Mouse (Mus musculus): ENCODE measurements around the gene Cpn1. TPM values are rescaled to one million over a fixed set of nuclear protein-coding genes. Genes with fewer than 3 reads are reported as not detected.
A peak's percentile ranks its signal among the peaks of the same experiment; 100 is the strongest.

Gene Cpn1
- polyA plus RNA-seq, 1 experiment from 2014 or later = 0.23 TPM

DNA sequence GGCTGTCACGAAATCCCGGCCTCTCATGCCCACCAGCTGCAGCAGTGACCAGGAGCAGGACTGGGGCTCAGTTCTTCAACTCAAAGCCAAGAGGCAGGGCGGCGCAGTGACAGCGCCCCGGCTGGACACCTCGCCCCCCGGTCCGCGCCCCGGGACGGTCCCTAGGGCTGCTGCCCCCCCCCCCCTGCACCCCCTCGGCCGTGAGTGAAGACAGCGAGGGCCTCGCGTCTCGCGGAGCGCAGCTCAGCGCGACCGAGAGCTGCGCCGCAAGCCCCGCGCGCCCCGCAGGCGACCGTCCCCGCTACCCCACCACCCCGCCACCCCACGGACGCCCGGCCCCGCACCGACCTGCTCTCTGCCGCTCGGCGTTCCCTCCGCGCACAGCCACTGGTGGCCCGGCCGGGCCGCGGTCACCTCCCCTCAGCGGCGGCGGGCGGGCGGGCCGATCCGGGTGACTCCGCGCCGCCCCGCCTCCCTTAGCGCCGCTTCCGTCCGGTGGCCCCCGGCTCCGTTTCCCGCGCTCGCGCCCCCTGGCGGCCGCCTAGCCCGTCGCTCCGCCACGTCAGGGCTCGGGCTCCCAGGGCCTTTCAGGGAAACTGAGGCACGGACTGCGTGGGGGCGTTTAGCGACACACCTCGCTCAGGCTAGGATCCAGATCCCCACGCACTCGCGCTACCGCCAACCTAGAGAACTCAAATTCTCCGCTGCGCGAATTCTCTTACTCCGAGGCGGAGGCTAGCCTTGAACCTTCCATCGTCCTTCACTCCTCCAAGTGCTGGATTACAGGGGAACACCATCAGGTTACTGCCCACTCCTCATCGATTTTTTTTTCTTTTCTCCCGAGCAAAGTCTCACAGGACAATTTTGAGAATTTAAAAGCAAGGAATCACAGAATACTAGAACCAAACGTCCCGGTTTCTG lies 46.3 kb downstream of the Cpn1 start, which contains the start of gene Dnmbp:
TSS of gene Dnmbp (minus strand) at position 423 of the 921 bp plus-strand sequence.
- DNase-seq (ENCODE audit: low spot score) = peak; percentile 83

DNA sequence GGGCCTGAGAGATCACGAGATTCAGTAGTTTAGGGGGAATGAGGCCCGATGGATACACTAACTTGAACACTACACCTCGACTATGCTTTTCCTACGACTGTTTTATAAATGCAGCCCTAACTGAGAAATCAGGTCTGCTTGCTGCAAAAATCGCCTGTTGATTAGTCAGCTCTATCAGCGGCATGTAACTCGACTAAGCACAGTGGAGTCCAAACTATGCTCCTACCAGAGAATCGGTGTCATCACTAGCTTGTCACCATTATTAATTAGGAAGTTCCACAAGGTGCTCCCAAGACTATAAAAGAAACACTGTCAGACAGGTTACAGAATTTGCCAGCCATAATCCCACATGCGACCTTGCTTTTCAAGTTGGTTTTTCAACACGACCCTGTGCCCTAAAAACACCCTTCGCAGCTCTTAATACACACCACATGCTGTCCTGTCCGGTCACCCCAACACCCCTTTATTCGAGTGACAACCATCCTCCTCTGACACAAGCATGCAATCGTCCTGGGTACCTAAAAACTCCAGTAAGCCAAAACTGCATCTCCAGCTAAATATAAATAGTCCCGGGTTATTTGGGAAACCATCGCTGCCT lies 47.1 kb downstream of the Cpn1 start:
- DNase-seq (ENCODE audit: low spot score) = no peak

DNA sequence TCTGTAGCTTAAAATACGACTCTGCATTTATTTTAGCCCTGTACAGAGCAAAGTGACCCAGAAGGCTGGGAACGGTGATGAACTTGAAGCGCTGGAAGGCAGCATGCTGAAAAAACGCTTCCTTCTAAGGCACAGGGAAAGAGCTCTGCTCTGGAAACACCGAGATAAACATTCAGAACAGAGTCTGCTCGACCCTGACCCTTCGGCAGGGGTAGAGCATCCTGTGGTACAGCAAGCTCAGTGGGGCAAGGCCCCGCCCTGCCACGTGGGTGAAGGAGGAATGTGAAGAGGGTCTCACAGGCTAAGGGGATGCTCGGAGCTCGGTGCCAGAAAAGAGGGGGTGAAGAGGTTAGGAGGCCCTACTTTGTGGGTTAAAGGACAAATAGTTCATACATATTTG lies 48.0 kb downstream of the Cpn1 start:
- no peak for DNase-seq (ENCODE audit: low spot score)

DNA sequence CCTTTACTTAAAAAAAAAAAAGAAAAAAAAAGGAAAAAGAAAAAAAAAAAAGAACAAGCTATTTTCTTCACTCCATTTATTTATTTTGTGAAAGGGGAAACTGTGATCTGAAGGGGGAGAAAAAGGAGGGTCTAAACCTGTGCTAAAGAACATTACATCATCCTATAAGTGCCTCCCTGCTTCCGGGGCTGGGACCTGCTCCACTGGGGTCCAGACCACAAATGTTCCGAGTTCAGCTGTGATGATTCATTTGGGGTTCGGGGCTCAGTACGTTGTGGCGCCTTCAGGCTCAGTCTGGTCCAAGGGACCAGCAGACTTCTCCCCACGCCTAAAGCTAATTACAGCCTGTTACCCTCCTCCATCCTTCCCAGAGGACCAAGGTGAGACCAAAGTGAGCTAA lies 55.4 kb downstream of the Cpn1 start:
- DNase-seq (ENCODE audit: low spot score) = no peak

DNA sequence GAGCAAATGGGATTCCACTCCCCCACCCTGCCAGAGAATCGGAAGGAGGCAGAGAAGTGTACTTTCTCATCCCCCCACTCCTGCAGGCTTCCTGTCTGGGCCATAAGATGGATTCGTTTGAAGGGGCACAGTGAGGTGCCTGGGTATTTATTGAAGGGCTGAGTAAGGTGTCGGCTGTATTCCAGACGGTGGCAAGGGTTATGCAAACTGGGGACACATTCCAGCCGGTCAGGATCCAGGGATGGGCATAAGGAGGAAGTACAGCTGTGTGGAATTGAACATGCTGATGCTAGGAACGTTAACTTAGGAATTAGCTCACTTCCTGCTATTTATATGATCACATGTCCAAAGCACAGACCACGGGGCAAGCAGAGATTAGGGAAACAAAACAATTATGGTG lies 56.0 kb downstream of the Cpn1 start:
- DNase-seq (ENCODE audit: low spot score) = no peak

DNA sequence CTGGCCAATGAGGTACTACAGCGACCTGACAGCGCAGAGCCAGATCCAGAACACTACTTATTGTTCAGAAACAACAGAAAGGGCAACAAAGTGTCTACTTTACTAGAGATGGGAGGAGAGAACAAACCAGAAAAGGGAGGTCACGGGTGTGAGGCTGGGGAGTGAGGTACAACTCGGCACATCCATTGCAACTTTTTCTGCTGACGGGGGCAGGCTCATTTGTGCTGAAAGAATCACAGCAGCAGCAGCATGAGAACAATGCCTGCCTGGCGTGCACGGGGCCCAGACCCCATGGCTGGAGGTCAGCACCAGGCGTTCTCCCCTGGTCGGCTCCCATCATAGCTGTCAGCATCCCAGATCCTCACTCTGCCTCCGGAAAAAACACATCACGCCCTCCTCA lies 56.5 kb downstream of the Cpn1 start:
- DNase-seq (ENCODE audit: low spot score) = no peak

DNA sequence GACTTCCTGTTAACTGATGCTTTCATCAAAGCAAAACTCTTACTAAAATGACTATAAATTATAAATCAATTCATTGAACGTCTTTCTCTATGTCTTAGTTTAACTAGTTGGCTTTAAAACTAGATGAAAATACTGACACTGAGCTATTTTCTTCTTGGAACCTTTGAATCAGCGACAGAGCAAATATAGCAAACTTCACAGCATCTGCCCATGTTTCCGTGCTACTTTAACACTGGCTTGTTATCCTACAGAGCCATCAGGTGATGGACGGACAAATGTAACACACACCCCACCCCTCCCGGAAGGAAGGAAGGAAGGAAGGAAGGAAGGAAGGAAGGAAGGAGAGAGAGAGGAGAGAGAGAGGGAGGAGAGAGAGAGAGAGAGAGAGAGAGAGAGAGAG lies 58.4 kb downstream of the Cpn1 start:
- DNase-seq (ENCODE audit: low spot score) = no peak

DNA sequence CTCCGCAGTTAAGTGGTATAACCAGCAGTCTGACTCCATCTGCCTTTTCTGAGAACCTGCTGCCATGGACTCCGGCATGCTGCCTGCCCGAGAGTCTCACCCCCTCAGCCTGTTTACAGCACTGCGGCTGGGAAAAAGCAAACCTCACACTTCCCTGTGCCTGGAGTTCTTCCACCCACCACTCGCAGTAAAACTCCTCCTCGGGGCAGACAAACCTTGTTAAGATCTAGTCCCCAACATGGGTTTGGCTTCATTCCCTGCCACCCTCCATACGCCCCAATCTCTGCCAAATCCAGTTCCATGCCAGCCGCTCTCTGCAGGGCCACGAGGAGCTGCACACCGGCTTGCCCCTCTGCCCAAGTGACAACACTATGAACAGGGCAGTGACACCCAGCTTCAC lies 59.3 kb downstream of the Cpn1 start:
- DNase-seq (ENCODE audit: low spot score) = no peak

DNA sequence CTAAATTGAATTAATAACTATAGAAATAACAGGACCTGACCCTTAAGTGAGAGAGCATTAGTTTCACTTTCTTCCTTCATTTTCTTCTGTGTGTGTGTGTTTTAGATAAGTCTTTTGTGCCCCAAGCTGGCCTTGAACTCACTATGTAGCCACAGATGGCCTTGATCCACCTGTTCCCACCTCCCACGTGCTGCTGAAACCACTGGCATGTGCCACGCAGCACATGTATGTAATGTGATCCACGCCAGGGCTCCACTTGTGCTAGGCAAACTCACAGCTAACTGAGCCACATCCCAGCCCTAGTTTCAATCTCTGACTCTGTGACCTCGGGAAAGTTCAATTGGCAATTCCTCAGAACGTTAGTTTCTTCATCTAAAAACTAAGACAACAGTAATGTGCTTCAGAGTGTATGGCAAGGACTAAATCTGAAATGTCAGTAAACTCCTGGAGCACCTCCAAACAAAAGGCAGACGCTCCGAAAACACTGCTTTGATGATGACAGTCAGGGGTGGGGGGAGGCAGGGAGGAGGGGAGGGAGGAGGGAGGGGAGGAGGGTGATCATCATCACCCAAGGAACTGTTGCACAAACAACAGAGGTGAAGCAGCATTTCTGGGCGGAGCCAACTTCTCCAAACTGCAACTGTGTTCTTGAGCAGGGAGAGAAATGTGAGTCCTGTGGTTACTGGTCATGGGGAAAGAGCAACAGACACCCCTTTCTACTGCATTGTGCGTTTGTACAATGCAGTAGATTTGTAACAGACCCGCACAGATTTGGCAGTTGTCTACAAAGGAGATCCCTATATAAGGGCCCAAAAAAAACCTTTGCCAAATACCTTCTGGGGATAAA lies 60.0 kb downstream of the Cpn1 start:
- DNase-seq (ENCODE audit: low spot score) = no peak

DNA sequence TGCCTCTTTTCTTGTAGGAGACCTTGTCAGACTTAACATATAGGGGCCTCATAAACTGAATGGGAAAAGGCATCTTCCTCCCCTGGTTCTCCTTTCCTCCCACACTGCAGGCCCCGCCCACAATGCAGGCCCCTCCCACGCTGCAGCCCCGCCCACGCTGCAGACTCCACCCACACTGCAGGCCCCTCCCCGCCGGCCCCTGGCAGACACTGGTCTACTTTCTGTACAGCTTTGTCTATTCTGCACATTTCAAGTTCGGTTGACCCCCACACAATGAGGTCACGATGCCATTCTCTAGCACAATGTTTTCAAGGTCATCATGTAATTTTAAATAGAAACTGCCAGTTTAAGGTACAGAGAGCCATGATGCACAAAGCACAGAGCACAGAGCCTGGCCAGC lies 62.0 kb downstream of the Cpn1 start:
- no peak for DNase-seq (ENCODE audit: low spot score)

DNA sequence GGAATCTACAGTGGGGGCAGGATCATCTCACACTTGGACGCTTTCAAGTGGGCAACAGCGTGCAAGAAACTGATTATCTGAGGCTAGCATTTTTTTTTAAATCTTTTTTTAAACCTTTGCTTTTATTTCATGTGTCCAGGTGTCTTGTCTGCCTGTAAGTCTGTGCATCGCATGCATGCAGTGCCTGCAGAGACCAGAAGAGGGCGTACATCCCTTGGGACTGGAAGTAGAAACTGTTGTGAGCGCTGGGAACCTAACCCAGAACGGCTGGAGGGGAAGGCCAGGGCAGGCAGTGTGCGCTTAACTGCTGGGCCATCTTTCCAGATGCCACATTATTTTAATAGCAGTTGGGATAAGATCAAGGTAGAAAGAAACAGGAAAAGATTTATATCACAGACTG lies 63.4 kb downstream of the Cpn1 start:
- DNase-seq (ENCODE audit: low spot score) = no peak

DNA sequence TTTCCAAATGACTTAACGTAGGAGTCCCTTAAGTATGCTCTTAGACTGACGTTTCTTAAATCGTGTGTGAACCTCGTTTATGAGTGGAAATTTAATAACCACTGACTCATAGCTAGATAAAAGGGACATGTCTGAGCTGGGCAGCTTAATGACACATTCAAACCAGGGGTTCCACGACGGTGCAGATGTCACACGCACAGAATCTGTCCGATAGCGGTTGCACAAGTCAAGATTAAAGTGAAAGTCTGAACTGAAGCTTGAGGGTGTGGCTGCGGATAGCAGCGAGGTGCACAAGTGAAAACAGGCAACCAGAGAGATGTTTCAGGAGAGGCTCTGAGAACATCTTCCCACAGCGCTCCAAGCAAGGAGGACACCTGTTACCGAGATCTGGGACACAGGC lies 64.9 kb downstream of the Cpn1 start:
- DNase-seq (ENCODE audit: low spot score) = no peak

DNA sequence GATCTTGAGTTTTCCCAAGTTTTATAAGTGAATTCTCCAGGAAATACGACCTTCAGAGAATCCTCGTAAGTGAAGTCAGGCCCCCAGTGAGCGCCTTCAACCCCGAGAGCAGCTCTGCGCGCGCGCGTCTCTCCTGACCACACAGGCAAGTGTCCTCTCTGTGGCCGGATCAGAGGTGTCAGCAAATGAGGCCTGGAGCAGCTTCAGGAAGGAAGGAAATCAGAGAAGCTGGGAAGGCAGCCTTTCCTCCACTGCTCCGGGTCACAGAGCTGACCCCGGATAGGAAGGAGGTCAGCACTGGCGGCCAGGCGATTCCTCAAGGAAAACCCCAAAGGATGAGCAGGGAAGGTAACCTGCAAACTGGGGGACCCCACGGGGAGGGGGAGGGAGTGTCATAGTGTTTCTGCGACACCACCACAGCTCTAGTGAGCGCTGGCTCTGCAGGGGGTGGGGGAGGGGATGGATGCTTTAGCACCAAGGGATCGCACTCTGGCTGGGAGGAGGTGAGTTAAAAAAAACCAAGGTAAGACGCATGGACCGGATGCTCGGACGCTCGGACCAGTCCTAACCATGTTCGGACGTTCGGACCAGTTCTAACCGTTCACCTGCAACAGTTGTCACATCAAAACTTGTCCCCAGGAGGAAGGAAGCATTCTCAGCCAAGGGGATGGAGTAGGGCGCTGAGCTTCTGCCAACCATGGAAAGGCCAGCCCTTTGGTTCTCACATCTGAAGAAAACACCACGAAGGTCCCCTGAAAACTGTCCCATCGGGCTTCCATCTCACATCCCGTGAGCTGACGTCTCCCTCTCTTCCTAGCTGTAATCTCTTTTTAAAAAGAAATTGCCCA lies 65.7 kb downstream of the Cpn1 start:
- DNase-seq (ENCODE audit: low spot score) = no peak

DNA sequence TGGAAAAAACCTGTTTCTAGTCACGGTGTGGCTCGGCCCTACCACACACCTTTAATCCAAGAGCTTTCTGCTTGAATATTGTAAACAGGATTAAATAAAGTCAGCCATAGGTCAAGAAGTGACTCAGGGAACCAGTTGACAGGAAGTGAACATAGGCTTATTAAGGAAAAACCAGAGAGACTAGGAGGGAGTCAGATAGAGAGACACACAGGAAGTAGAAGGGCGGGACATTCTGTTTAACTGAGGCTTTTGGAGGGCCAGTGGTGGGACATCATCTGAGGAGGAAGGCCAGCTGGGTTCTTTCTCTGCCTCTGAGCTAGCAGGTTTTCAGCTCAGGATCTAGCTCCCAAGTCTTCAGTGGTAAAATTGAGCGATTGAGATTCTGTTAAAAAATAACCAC lies 66.5 kb downstream of the Cpn1 start:
- no peak for DNase-seq (ENCODE audit: low spot score)

DNA sequence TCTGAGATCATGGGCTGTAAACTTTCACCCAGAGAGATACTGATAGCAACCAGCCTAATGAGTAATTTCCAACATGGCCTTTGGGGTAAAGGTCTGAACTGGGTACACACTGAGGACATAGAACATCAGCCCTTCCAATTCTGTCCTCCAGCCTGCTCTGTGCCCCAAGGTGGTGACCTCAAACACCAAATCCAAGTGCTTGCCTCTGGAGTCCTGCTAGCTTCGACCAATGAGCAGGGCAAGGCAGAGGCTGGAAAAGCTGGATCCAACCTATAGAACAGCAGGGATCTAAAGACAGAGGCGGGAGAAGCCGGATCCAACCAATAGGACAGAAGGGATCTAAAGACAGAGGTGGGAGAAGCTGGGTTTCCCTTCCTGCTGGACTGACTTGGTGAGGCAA lies 67.5 kb downstream of the Cpn1 start:
- DNase-seq (ENCODE audit: low spot score) = no peak

DNA sequence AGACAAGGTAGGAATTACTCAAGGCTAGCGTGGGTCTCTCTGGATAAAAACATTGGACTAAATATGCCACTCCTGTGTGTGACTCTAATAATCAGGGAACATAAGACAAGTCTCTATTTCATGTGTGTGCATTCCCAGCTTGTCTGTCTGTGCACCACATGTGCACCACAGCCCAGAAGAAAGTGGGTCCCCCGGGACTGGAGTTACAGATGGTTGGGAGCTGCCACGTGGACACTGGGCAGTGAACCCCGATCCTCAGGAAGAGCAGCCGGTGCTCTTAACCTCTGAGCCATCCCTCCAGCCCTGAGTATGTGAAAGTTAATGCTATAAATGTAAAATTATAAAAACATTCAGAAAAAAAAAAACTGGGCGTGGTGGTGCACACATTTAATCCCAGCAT lies 68.6 kb downstream of the Cpn1 start:
- DNase-seq (ENCODE audit: low spot score) = no peak

DNA sequence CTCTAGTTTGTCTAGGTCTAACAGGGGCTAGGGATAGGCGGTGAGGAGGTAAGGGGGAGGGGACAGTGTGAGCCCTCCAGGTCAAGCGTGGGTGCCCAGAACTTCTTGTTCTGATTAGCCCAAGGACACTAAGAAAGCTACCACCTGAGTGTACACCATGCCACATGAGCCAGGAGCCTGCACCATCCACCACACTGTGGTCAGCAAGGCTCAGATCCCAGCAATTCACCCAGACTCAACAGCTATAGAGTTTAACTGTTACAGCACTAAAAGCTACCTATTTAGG lies 69.0 kb downstream of the Cpn1 start:
- DNase-seq (ENCODE audit: low spot score) = no peak

DNA sequence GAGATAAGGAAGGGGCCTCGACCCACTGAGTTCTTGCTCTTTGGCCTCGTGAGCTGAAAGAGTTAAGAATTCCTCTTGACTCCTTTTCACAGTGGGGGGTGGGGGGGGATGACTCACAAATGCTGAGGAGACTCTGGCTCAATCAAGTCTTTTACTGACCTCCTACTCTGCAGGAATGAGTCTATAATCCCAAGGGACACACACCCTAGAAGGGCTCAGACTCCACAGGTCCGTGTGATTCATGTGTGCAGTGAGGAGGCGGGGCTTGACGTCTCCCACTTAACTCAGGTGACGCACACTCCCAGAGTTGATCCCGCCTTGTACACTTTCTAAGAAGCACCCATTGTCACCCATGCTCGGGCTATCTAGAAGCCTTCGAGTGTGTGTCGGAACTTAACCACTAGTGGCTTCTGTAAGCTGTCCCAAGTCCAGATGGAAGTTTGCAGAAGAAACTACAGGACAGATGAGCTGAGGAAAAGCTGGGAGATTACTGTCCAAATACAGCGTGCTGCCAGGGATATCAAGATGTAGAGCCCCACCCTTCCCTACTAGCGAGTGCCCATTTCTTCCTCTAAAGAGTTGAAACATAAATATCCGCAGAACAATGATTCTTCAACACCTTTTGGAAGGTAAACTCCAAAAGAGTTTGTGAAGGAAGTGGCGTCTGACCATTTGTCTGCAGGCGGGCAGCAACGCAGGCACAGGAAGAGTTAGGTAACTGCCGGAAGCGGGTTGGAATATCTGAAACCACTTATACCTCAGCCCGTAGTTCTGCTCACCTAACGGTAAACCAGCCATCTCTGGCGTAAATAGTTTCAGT lies 69.6 kb downstream of the Cpn1 start:
- peak; percentile 46 for DNase-seq (ENCODE audit: low spot score)

DNA sequence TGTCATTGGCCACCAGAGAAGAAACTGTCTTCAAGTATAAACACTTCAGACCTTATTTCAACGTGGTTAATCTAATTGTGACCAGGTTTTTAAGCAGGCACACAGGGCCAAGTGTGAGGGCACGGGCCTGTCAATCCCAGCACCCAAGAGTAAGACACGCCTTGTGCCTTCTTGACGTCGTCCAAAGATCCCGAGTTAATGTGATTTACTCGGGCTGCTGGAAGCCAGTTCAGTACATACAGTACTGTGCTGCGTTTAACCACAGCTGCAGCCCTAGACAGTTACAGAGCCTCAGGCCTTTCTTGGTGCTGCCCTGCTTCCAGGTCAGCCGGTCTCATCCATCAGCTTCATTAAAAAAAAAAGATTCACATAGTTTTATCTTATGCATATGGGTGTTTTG lies 70.9 kb downstream of the Cpn1 start:
- no peak for DNase-seq (ENCODE audit: low spot score)

DNA sequence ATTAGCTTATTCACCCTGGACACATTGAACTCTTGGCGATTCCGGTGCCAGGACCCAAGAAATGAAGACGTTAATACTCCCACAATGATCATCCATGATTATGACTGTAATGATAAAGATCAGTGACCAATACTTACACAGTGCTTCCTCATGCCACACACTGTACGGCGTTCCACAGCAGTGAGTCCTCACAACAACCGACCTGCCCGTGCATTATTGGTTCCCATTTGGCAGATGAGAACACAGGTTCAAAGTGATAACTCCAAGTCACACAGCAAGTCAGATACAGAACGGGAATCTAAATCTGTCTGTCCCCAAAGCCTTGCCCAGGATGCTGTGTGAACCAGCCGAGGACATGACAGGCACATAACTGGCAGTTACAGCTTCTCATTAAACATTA lies 71.4 kb downstream of the Cpn1 start:
- DNase-seq (ENCODE audit: low spot score) = no peak
